Mouse (Mus musculus) hindlimb bud, embryonic 11.5 days (tissue): ENCODE measurements around the gene Ankrd23.

Experiments used
- DNase-seq: peaks from one replicate; pipeline ENCODE4 v3.0.0-alpha.2; 2012; ENCODE audit warnings: low read depth, low spot score; ENCODE audit errors: extremely low spot score

Gene Ankrd23

GRCm38 (mm10) chr1:36545845-36546600 is 9.3 kb upstream of the Ankrd23 start:
- no peak for DNase-seq

GRCm38 (mm10) chr1:36545382-36545781 is 8.7 kb upstream of the Ankrd23 start:
- no peak for DNase-seq

GRCm38 (mm10) chr1:36542925-36543324 is 6.2 kb upstream of the Ankrd23 start:
- no peak for DNase-seq

- DNase-seq = no peak
Observed at GRCm38 (mm10) chr1:36541844-36542243, 5.2 kb upstream of the Ankrd23 start.

GRCm38 (mm10) chr1:36540807-36541206 is 4.1 kb upstream of the Ankrd23 start:
- DNase-seq = no peak

- no peak for DNase-seq
Observed at GRCm38 (mm10) chr1:36540132-36540531, 3.4 kb upstream of the Ankrd23 start.

- DNase-seq = no peak
Observed at GRCm38 (mm10) chr1:36539186-36539585, 2.5 kb upstream of the Ankrd23 start, which contains the start of gene Gm42417. Gene Gm42417, minus strand, starts transcription at chr1:36539429.

GRCm38 (mm10) chr1:36538727-36539126 is 2.0 kb upstream of the Ankrd23 start:
- no peak for DNase-seq

GRCm38 (mm10) chr1:36536397-36536728 is 320 bp downstream of the Ankrd23 start:
- no peak for DNase-seq

GRCm38 (mm10) chr1:36535477-36536396 is 946 bp downstream of the Ankrd23 start:
- DNase-seq = no peak

- DNase-seq = no peak
Observed at GRCm38 (mm10) chr1:36534595-36535058, 2.1 kb downstream of the Ankrd23 start.

- no peak for DNase-seq
Observed at GRCm38 (mm10) chr1:36533546-36533945, 3.1 kb downstream of the Ankrd23 start.

- DNase-seq = no peak
Observed at GRCm38 (mm10) chr1:36531461-36531860, 5.2 kb downstream of the Ankrd23 start.

GRCm38 (mm10) chr1:36530962-36531361 is 5.7 kb downstream of the Ankrd23 start:
- DNase-seq = no peak

- DNase-seq = no peak
Observed at GRCm38 (mm10) chr1:36530485-36530884, 6.2 kb downstream of the Ankrd23 start.

- no peak for DNase-seq
Observed at GRCm38 (mm10) chr1:36529875-36530274, 6.8 kb downstream of the Ankrd23 start.

GRCm38 (mm10) chr1:36529274-36529673 is 7.4 kb downstream of the Ankrd23 start:
- no peak for DNase-seq

- DNase-seq = no peak
Observed at GRCm38 (mm10) chr1:36528351-36528750, 8.3 kb downstream of the Ankrd23 start.

GRCm38 (mm10) chr1:36526903-36527302 is 9.8 kb downstream of the Ankrd23 start:
- no peak for DNase-seq

- DNase-seq = no peak
Observed at GRCm38 (mm10) chr1:36525774-36526173, 10.9 kb downstream of the Ankrd23 start.

GRCm38 (mm10) chr1:36524058-36524457 is 12.6 kb downstream of the Ankrd23 start:
- DNase-seq = no peak
